ENCODE assay signal across 7 mouse cellular contexts in the genomic region with DNA sequence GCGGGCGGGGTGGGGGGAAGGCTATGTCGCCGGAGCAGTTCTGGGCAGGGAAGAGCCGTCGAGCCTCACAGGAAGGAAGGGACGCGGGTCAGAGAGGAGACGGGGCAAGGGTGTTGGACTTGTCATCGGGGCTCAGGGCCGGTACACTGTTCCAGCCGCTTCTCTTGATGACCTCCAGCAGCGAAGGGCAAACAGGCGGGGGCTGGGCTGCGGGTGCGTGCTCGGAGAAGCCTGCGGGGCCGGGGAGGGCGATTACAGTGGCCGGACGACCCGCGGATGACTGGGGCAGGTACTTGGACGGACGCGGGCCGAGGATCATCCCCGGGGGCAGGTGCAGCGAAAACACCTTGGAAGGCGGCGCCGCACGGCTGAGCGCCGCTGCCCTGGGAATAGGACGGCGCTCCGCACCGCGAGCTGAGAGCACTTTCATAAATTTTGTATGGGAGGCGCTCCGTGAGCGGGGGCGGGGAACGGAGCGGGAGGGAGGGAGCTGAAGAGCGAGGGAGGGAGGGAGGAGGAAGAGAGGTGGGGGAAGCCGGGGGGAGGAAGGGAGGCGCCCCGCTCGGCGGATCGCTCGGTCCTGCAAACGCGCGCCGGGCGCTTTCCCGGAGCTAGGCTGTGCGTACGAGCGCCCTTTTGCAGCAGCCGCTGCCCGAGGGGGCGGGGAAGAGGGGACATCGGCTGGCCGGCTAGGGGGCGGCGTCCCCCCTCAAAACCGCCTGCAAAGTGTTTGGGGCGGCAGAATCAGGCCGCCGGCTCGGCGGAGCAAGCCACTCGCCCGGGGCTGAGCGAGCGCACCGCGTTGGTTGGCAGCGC. TPM values are rescaled to one million over a fixed set of nuclear protein-coding genes. Genes with fewer than 3 reads are reported as not detected.
A peak's percentile ranks its signal among the peaks of the same experiment; 100 is the strongest.
DNase-seq lines count a peak whose midpoint lies in the region; ATAC-seq and TF ChIP-seq lines count a peak whose summit lies in the region.

A gene (plus strand): TSS at position 528 of the 816 bp plus-strand sequence.

- peak within 1 kb of the TSS; percentile 78 for H3K27ac ChIP-seq in heart, adult 2 months
- no peak within 1 kb of the TSS for H3K27ac ChIP-seq in limb, embryonic 13.5 days
- H3K27ac ChIP-seq in midbrain, embryonic 15.5 days, result peak within 1 kb of the TSS; percentile 77
- no peak within 1 kb of the TSS for H3K27ac ChIP-seq in stomach, embryonic 16.5 days (ENCODE audit: low read length)

- H3K9me3 ChIP-seq in limb, embryonic 13.5 days, result no peaks in the 10 kb centered on the region
- no peaks in the 10 kb centered on the region for H3K9me3 ChIP-seq in midbrain, embryonic 15.5 days
- no peaks in the 10 kb centered on the region for H3K9me3 ChIP-seq in stomach, embryonic 16.5 days (replicated peaks; ENCODE audit: control insufficient read depth, low read length)

- peak within 1 kb of the TSS; percentile 90 for H3K4me2 ChIP-seq in limb, embryonic 13.5 days (replicated peaks)
- peak within 1 kb of the TSS; percentile 64 for H3K4me2 ChIP-seq in midbrain, embryonic 15.5 days
- H3K4me2 ChIP-seq in stomach, embryonic 16.5 days (ENCODE audit: low read depth, low read length), result peak within 1 kb of the TSS; percentile 90

- peak; percentile 38 for ATAC-seq in activated CD4-positive, CD25-positive, alpha-beta regulatory T cell, adult 4 months
- ATAC-seq in limb, embryonic 13.5 days (ENCODE audit: low FRiP score, low read depth), result 0 out of 2 replicates have a peak, but pooled peaks have one; percentile 19
- peak; percentile 18 for ATAC-seq in midbrain, embryonic 15.5 days (replicated peaks)
- ATAC-seq in stomach, embryonic 16.5 days (ENCODE audit: insufficient read depth, low FRiP score), result 0 out of 2 replicates have a peak, but pooled peaks have one; percentile 16

- peak within 1 kb of the TSS; percentile 81 for H3K9ac ChIP-seq in heart, adult 2 months (ENCODE audit: low read depth, low read length)
- peak within 1 kb of the TSS; percentile 60 for H3K9ac ChIP-seq in limb, embryonic 13.5 days
- H3K9ac ChIP-seq in midbrain, embryonic 15.5 days, result peak within 1 kb of the TSS; percentile 66
- H3K9ac ChIP-seq in stomach, embryonic 16.5 days (ENCODE audit: low read length), result peak within 1 kb of the TSS; percentile 66

- peak within 1 kb of the TSS; percentile 64 for H3K4me3 ChIP-seq in heart, adult 2 months
- H3K4me3 ChIP-seq in limb, embryonic 13.5 days, result peak within 1 kb of the TSS; percentile 52
- H3K4me3 ChIP-seq in midbrain, embryonic 15.5 days, result peak within 1 kb of the TSS; percentile 60
- H3K4me3 ChIP-seq in stomach, embryonic 16.5 days (replicated peaks; ENCODE audit: low read length), result peak within 1 kb of the TSS; percentile 55

- DNase-seq in cerebellum, postnatal 10 days, result peak; percentile 74 to 77
- DNase-seq in heart, adult 2 months, result peak; percentile 80 to 85
- DNase-seq in kidney, adult 18-20 months, result peak; percentile 81

- TF ChIP-seq EP300 in heart, adult 2 months (IDR thresholded peaks at IDR 0.05; ENCODE audit: insufficient read depth, low read depth, low read length), result no peak

- H3K36me3 ChIP-seq in heart, adult 2 months (ENCODE audit: control insufficient read depth, insufficient read depth, low read length), result no peaks in the 10 kb centered on the region
- H3K36me3 ChIP-seq in limb, embryonic 13.5 days, result no peaks in the 10 kb centered on the region
- no peaks in the 10 kb centered on the region for H3K36me3 ChIP-seq in midbrain, embryonic 15.5 days (replicated peaks)
- no peaks in the 10 kb centered on the region for H3K36me3 ChIP-seq in stomach, embryonic 16.5 days (ENCODE audit: control insufficient read depth, insufficient read depth, low read length)

- peaks cover 5% of the 10 kb centered on the region for H3K4me1 ChIP-seq in heart, adult 2 months (ENCODE audit: control insufficient read depth, insufficient read depth, low read length)
- H3K4me1 ChIP-seq in limb, embryonic 13.5 days, result peaks cover 47% of the 10 kb centered on the region
- peaks cover 78% of the 10 kb centered on the region for H3K4me1 ChIP-seq in midbrain, embryonic 15.5 days
- peaks cover 19% of the 10 kb centered on the region for H3K4me1 ChIP-seq in stomach, embryonic 16.5 days (ENCODE audit: control insufficient read depth, insufficient read depth, low read length)

- TF ChIP-seq POLR2A in heart, adult 2 months (IDR thresholded peaks at IDR 0.05; ENCODE audit: insufficient read depth, low read depth, low read length), result 0 out of 2 replicates have a peak, but pooled peaks have one; percentile 20

- 1% methylated on average over 75 of the region's 84 CpGs for WGBS in heart, adult 2 months
- under 1% methylated on average over 80 of the region's 84 CpGs for WGBS in limb, embryonic 13.5 days
- WGBS in midbrain, embryonic 15.5 days, result under 1% methylated on average over 73 of the region's 84 CpGs
- under 1% methylated on average over 80 of the region's 84 CpGs for WGBS in stomach, embryonic 16.5 days

- peak; percentile 8; the same call in 1 of the 2 replicates for TF ChIP-seq CTCF in heart, adult 2 months (IDR thresholded peaks at IDR 0.05)

- intact Hi-C loops in heart, adult 2 months (cut with DNase I), result loop anchor here (2.0 to 10.0 kb wide), 3 partner anchors 15 to 211 kb away; no protein-coding TSS in a partner anchor

- H3K27me3 ChIP-seq in heart, adult 2 months (ENCODE audit: control insufficient read depth, insufficient read depth, low read length), result peaks cover 1% of the 10 kb centered on the region; the same call in 1 of the 2 replicates
- H3K27me3 ChIP-seq in limb, embryonic 13.5 days, result peaks cover 70% of the 10 kb centered on the region
- 0 out of 2 replicates have a peak, but pooled peaks cover 8% of the 10 kb centered on the region for H3K27me3 ChIP-seq in midbrain, embryonic 15.5 days (replicated peaks)
- H3K27me3 ChIP-seq in stomach, embryonic 16.5 days (ENCODE audit: control insufficient read depth, insufficient read depth, low read length), result peaks cover 40% of the 10 kb centered on the region

- H3K79me2 ChIP-seq in heart, adult 2 months (replicated peaks; ENCODE audit: control insufficient read depth, insufficient read depth, low read length), result no peaks in the 10 kb centered on the region

RNA-seq across cellular contexts. Expression of the gene that starts here (rescaled TPM):
- polyA plus RNA-seq in activated CD4-positive, CD25-positive, alpha-beta regulatory T cell, adult 4 months (2017; shearing (Covaris generic)), result 1 to 10 TPM; 1.6 to 1.8 TPM
- total RNA-seq in heart, adult 2 months (2021), result 1 to 10 TPM; 8.4 to 9.4 TPM
- 7.5 and 10.4 TPM in 2 replicates for polyA plus RNA-seq in heart, adult 2 months (2012; rRNA removed)
- 2.3 and 3.1 TPM in 2 replicates for polyA plus RNA-seq in limb, embryonic 13.5 days (2015; fragmentation: Nextera tagmentation; extraction: Ambion mirVana)
- 15.7 and 18.3 TPM in 2 replicates for polyA plus RNA-seq in midbrain, embryonic 15.5 days (2015; fragmentation: Nextera tagmentation; extraction: Ambion mirVana)
- 1.3 and 1.4 TPM in 2 replicates for polyA plus RNA-seq in stomach, embryonic 16.5 days (2015; fragmentation: Nextera tagmentation; extraction: Ambion mirVana)

Comparison
In these comparisons a context has a peak if more than half of its experiments do, and no peak if none do; other contexts are left out.
1. H3K27ac ChIP-seq: peak in heart, adult 2 months (single experiment) and midbrain, embryonic 15.5 days (single experiment); none in limb, embryonic 13.5 days (single experiment) and stomach, embryonic 16.5 days (single experiment).
2. Peak in every context shown above with its lines, with median percentiles within 50 percentile points of each other: ATAC-seq, DNase-seq, H3K4me3 ChIP-seq, H3K9ac ChIP-seq and H3K4me2 ChIP-seq.